Mouse (Mus musculus): ENCODE measurements around the gene Gm17387.
"Not testable (repeated sequence)": the region's sequence is repeated elsewhere in the genome, so short reads cannot be mapped to it uniquely, and the experiment has no call there.

The Gm17387 gene

DNA sequence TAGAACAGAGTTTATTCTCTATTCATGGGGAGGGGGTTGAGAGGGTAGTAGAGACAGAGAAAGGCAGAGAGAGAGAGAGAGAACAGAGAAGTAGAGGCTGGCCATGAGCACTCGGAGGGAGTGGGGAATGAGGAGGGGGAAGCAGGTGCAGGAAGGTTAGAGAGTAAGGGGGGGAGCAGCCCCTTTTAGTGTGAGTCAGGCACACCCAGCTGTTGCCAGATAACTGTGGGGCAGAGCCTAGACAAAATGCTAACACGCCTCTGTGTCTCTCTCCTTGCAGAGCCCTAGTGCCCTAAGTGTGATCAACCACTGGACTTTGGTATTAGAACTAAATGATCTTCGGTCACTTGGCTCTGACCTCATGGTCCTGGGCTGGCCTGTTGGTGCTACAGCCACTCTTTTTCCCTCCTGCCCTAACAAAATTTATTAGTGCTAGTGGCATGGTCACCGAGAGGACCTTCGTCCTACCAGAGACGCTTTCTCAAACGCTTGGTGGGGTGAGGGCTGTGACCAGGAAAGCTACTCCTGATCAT, 17.6 kb upstream of the Gm17387 start:
- intact Hi-C loops (cut with DNase I) = no loop called here

DNA sequence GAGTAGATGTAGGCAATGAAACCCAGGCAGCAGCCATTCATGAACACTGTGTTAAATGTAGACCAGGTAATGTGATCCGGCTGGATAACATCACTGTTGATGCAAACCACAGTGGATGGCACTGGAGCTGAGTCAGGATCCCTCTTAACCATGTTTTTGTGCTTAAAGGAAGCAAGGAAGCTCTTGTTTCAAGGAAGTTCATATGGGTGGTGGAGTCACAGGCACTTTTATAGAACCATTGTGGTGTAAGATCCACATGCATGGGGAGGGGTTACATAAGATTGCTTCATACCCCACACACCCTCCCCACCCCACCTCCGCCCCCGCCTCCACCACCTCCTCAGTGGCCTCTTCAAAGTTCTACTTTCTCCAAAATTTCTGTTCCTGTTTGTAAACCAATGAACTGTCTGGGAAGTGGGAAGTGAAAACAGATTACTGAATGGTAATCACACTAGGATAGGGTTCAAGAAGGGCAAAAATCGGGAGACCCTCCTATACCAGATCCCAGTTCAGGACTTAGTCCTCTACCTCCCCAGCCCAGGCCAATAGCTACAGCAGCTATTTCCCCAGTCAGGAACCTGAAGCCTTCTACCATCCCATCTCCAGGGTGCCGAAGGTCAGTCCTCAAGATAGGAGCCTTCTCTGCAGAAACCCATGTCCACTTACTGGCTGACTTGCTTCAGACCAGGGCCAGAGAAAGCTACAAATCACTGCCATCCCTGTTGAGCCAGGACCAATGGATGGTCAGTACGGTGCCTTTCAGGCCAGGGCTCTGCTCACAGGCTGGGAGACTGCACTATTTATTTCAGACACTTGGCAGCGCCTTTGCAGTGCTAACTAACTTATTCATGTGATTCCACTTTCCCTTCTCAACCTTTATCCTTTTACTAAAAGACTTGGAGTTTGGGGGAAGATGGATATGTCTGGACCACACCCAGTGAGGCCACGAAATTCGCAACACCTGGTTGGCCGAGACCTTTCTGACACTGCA, 11.9 kb upstream of the Gm17387 start:
- intact Hi-C loops (cut with DNase I) = no loop called here

DNA sequence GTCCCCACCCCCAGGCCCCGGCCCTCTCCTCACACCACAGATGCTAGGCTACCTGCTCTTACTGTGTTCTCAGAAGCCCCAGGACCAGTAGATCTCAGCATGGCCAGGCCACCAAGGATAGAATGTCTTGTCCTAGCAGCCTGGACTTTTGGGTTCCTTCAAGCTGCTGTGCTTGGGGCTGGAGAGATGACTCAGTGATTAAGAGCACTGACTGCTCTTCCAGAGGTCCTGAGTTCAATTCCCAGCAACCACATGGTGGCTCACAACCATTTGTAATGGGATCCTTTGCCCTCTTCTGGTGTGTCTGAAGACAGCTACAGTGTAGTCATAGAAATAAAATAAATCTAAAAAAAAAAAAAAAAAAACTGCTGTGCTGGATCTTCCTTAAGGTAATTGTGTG, 11.1 kb upstream of the Gm17387 start, which contains the start of gene Ifitm6:
Gene Ifitm6, minus strand, starts transcription at position 101 of the 400 bp plus-strand sequence.
- intact Hi-C loops (cut with DNase I) = not testable (repeated sequence)

DNA sequence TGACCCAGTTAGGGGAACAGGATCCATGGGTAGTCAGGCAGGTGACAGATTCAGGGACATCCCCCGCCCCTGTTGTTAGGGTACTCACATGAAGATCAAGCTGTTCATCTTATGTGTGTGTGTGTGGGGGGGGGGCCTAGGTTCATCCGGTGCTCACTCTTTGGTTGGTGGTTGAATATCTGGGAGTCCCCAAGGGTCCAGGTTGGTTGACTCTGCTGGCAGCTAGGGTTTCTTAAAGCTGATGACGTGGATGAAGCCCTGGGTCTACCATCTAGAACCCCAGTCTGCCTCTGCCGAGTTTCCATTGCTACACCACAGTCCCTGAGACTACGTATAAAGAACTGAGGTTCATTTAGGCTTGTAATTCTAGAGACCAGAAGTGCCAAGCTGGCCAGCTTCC, 9.9 kb upstream of the Gm17387 start:
- intact Hi-C loops (cut with DNase I) = no loop called here

DNA sequence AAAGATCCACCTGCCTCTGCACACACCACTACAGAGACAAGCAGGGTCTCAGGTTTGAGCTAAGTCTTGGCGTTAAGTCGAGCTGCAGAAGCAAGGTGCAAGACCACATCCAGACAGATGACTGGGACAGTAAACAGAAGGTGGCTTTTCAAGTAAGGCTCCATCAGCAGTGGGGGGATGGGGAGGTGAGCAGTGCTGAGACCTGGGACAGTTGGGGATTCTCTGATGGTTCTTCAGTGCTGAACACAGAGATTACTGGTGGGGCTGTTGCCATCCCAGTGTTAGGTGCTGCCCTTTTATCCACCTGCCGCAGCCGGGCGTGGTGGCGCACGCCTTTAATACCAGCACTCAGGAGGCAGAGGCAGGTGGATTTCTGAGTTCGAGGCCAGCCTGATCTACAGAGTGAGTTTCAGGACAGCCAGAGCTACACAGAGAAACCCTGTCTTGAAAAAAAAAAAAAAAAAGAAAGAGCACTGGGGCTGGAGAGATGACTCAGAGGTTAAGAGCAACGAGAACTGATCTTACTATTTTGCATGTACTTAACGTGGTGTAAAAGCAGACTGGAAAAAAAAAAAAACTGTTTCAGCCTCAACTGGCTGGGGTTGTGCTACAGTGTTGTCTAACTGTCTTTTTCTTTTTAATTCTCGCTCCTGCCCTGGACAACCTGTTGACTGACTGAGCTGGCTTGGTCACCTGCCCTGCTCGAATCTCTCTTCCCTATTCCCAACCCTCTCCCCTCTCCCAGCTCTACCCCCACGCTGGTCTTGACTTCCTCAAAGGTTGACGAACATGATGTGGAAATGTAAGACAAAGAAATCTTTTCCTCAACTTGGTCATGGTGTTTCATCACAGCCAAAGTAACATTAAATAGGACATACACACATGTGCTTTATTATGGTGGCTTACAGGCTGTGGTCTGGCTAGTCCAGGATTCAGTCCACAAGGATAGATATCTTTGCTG, 7.2 kb upstream of the Gm17387 start:
- intact Hi-C loops (cut with DNase I) = no loop called here

GRCm38 (mm10) chr7:141024865-141025838, 3.8 kb upstream of the Gm17387 start:
- intact Hi-C loops (cut with DNase I) = no loop called here

DNA sequence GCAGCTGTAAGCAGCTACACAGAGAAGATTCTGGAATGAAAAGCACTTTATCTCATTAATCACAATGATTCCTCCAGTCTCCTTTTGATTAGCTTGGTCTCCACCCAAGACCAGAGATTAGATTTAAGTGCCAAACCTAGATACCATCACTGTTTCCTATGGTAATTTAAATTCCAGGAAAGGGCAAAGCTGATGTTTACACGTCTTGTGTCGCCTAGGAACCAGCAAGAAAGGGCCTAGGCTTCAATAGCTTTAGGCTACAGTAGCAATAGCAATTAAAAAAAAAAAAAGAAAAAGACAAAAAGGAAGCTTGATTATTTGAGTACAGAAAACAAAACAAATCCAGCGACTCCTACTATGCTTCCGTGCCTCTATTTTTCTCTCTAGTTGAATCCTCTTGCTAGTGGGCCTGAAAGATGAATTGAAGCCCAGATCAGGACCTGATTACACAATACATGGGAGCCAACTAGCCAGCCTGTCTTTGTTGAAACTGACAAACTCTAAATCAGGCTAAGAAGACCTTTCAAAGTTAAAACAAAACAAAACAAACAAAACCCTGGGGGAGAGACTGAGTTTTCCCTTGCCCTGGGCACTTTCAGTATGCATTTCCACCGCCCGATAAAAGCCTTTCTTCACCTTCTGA, 2.7 kb upstream of the Gm17387 start:
- intact Hi-C loops (cut with DNase I) = no loop called here

DNA sequence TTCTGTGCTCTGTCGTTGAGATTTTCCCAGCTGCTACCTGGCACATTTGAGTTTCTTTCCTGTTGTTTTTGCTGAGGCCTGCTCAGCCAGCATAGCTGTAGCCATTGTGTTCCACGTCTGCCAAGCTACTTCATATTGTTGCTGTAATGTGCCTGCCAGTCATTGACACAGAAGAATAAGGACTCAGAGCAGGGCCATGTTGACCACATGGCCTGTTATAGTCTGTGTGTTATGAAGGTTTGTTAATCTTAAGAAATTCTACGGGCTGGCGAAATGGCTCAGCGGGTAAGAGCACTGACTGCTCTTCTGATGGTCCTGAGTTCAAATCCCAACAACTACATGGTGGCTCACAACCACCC, 2.2 kb upstream of the Gm17387 start:
- intact Hi-C loops (cut with DNase I) = no loop called here

GRCm38 (mm10) chr7:141030390-141030789, 1.5 kb downstream of the Gm17387 start:
- intact Hi-C loops (cut with DNase I) = no loop called here

DNA sequence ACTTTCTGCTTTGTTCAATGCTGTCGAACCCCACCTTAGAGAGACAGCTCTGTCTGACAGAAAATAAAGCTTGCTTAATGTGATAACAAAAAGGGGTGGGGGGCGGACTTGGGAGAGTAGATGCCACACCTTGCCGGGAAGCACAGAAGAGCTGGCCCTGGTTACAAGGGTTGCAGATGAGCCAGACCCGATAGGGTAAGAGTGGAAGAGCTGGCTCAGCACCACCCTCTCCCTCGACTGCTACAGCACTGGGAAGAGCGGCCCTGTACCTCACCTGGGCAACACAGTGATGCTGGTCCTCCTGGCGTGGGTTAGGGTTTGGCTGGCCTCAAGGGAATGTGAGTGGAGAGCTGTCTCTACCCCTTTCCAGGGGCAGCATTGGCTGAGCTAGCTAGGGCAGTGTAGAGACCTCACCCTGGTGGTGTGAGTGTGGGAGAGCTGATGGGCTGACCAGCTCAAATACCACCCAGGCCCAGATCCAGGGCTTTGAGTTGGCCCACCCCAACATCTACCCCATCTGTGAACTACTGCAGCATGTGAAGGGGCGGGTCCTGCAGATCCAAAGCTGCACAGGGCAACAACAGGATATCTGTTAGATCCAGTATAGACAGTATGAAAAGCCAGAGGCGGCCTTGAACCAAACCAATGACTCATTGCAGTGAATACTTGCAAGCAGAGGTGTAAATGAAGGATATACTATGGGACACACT, 3.7 kb downstream of the Gm17387 start:
- intact Hi-C loops (cut with DNase I) = no loop called here

GRCm38 (mm10) chr7:141036624-141037023, 7.7 kb downstream of the Gm17387 start:
- intact Hi-C loops (cut with DNase I) = not testable (repeated sequence)

DNA sequence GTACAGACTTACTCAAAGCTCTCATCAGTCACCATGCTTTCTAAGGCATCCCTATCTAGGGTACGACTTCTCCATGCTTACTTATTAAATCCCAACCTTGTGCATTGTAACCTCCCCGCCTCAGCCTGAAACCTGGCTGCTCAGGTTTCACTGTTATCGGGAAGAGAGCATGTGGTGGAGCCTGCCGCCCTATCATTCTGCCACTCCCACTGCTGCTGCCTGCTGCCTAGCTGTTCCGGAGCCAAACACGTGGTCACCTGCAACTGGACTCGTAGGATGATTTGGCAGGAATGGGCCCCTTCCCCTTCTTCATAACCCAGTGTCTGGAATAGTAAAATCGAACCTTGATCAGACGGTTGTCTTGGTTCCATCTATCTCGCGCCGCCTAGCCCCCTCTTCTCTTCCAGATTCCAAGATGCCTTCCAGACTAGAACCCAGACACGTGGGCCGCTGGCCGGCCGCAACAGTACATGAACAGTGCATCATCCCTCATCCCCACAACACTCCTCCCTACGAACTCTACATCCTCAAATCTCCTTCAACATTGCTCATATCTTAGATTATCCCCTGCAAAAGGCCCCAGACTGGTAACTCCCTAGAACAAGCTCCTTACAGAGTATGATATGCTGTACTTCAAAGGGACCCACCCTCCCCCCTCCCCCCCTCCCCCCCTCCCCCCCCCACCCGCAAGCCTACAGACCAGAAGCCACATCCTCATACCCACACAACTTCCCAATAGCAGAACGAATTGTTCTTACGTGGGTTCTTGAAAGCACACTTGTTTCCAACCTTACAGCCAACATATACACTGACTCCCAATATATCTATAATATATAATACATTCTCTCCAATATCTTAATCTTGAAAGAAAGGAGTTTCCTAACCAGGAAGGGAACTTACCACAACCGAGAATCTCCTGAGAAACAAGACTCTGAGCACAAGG, 9.4 kb downstream of the Gm17387 start:
- intact Hi-C loops (cut with DNase I) = no loop called here

DNA sequence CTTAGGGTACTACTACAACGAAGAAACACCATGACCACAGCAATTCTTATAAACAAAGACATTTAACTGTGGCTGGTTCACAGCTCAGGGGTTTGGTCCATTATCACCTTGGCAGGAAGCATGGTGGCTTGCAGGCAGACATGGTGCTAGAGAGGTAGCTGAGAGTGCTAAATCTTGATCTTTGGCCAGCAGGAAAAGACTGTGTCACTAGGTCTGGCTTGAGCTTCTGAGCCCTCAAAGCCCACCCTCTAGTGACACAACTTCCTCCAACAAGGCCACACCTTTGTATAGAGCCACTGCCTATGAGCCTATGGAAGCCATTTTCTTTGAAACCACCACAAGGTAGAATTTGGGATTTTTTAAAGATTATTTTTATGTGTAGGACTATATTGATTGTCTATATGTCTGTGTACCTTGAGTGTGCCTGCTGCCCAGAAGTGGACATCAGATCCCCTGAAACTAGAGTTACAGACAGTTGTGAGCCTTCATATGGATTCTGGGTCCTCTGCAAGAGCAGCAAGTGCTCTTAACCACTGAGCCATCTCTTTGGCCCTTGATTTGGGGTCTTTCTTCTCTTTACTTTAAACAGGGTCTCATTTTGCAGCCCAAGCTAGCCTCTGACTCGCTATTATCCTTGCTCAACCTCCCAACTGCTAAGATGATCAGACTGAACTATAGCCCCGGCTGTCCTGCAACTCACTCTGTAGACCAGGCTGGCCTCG, 10.6 kb downstream of the Gm17387 start:
- intact Hi-C loops (cut with DNase I) = no loop called here

DNA sequence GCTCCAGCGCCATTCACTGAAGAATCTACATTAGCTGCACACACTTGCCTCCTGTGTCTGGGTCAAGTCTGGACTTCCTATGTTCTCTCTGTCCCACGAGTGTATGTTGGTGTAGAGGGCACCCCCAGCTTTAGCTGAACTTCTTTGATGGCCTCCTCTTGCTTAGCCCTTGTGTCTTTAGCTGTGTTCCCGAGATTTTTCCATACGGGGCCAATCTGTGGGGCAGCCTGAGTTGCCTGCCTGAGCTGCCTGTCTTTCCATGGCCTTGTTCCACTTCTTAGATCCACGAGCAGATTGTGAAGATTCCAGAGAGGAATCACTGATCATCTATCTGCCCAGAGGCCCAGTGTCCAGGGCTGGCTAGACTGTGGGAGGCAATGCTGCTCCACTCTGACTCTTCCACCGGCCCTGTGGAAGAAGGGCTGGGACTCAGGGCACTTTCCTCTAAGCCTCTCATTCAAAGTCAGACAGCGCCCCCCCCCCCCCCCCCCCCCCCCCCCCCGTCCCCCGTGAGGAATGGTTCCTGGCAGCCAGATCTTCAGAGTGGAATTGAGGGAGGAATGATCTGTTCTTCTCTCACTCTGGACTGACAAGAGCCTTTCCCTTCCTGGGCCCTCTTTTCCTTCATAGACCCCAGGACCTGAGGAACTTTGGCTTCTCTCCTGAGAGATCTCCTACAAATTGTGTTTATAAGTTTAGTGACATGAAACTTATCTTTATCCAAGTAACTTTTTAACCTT, 12.1 kb downstream of the Gm17387 start:
- intact Hi-C loops (cut with DNase I) = no loop called here

DNA sequence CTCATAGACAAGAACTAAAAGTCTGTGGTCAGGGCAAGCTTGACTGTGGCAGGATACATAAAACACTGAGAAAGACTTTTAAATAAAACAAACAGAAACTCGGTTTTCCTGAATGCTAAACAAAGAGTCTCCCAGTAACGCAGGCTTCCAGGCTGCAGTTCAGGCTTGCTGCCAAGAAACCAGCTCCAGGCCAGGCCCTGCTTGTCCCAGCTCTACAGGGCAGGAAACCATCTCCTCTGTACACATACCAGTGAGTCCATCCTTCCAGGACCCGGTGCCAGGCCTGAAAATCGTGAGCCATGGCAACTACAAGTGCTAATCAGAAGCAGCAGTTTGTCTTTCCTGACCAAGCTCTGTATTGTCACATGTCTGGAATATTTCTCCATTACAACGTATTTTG, 12.7 kb downstream of the Gm17387 start:
- intact Hi-C loops (cut with DNase I) = no loop called here

- intact Hi-C loops (cut with DNase I) = no loop called here
These were observed 13.6 kb downstream of the Gm17387 start for GRCm38 (mm10) chr7:141042539-141042938.

Measured in adrenal gland (tissue).